Mouse (Mus musculus) lung, postnatal 10 days (tissue): ENCODE results near the gene Nxpe2.

ENCODE experiments used
- DNase-seq: peaks from one replicate; pipeline ENCODE4 v3.0.0; 2021

Nxpe2 gene

DNA sequence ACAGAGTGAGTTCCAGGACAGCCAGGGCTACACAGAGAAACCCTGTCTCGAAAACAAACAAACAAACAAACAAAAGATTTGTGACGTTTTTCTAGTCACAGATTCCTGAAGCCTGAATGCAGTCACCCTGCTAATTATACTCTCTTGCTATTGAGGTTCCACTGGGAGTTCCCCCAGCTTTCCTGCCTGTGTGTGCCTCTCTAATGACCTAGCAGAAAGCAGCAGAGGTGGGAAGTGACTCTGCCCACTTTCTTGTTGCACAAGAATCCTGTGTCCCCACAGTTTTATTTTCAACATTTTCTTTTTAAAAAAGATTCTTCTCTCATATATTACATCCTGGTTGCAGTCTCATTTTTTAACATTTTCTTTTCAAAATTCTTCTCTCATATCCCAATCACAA lies 58.5 kb downstream of the Nxpe2 start:
- no peak for DNase-seq

DNA sequence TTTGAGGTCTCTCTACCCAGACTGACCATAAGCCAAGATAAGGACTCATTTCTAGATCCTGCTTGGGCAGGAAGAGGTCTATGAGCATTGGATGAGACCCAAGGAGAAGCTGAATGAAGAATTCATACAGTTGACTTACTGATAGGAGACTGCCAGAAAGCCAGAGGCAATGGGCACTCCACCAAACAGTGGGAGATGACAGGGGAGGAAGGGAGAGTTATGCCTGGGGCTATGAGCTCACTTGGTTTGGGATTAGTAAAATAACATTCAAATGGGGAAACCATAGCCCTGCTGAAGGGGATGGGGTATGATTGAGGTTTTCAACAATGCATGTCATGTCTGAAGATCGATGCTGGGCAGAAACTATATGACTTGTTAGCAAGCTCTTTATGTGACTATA lies 63.0 kb downstream of the Nxpe2 start:
- no peak for DNase-seq

DNA sequence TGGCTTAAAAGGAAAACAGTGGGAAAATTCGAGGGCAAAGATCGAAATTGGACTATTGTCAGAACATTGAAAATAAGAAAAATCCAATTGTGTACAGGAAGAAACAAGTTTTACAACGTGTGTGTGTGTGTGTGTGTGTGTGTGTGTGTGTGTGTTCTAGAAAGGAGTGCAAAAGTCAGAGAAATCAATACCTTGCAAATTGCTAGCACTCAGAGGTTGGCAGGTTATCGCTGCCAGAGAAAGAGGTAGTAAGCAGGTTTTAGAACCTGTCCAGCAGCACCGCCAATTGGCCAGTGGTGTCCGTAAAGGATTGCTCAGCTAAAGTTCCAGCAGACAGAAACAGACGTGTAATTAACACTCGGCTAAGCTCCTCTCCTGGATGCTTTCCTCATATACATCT lies 69.0 kb downstream of the Nxpe2 start:
- DNase-seq = no peak

DNA sequence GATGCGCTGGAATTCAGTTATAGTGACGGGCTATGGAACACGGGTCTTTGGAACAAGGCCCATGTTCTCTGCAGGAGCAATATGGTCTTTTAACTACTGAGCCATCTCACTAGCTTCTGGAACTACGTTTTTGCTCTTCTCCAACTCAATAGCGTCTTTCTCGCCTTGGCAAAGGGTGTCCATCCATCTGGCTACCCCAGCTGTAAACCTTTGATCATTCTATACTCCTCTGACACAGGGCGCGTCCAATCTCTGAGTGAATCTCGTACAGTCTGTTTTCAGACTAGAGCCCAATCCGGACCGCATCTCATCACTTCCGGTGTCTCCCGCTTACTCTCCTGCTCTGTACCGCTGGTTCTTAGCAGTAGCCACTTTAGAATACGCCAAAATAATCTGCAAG lies 76.4 kb downstream of the Nxpe2 start:
- no peak for DNase-seq
